27 mouse cellular contexts compared by ENCODE assay signal in the genomic region with DNA sequence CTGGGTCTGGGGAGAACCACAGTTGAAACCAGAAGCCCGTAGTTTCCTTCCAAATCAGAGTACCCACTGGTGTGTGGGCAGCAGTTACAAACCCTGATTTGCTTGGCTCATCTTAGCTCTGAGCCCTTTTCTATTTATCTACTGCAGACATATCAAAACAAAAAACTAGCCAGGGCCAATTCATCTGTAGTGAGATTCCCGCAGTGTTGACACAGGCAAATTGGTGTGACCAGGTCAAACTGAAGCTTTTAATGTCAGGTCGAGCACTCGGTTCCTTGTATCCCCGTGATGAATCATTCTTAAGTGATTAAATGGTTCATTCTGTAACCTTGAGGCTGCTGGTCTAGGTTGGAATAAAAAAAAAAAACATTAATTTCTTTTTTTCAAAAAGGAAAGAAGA. TPM values are rescaled to one million over a fixed set of nuclear protein-coding genes. Genes with fewer than 3 reads are reported as not detected.
DNase-seq lines count a peak whose midpoint lies in the region; ATAC-seq and TF ChIP-seq lines count a peak whose summit lies in the region.
"Had no signal": no experiment of that assay in that cellular context is flagged by ENCODE, and none has a peak within 500 bp of the region (broad histone marks: within the 10 kb centered on the region; RNA-seq: fewer than 3 reads in every experiment).

No protein-coding gene starts in this region.

- DNase-seq in adrenal gland, adult (ENCODE audit: inconsistent age in 2 of 2, low spot score in 1 of 2), result peak; percentile 19 to 80
- DNase-seq in adrenal gland, postnatal 4 days (ENCODE audit: low spot score in 2 of 2), result no peak
- DNase-seq in kidney, adult 2 months, result no peak
- peak; percentile 2 to 14 for DNase-seq in adrenal gland, postnatal 36 days
- peak; percentile 39 for DNase-seq in embryonic facial prominence, embryonic 11.5 days (ENCODE audit: low spot score)
- no peak for DNase-seq in heart, adult 8-10 months (ENCODE audit: low spot score)
- no peak for DNase-seq in left cerebral cortex, adult 11 months (ENCODE audit: low spot score)
- DNase-seq: gastrocnemius, adult 2 months; heart, postnatal 10 days; liver, embryonic 13.5 days; lung, postnatal 4 days; right cerebral cortex, postnatal 14 days; thymus, adult 18-20 months had no signal

- H3K9ac ChIP-seq in kidney, embryonic 16.5 days (replicated peaks; ENCODE audit: low read length), result no peak overlapping the region
- no peak overlapping the region for H3K9ac ChIP-seq in embryonic facial prominence, embryonic 11.5 days (replicated peaks; ENCODE audit: low read length)
- H3K9ac ChIP-seq: embryonic facial prominence, embryonic 12.5 days; hindbrain, embryonic 13.5 days; limb, embryonic 12.5 days; liver, embryonic 13.5 days; lung, embryonic 15.5 days; neural tube, embryonic 12.5 days; stomach, embryonic 15.5 days had no signal

- no peaks in the 10 kb centered on the region for H3K9me3 ChIP-seq in kidney, embryonic 16.5 days (ENCODE audit: low read length)
- no peaks in the 10 kb centered on the region for H3K9me3 ChIP-seq in embryonic facial prominence, embryonic 11.5 days (replicated peaks; ENCODE audit: control insufficient read depth, low read length)
- H3K9me3 ChIP-seq: embryonic facial prominence, embryonic 12.5 days; hindbrain, embryonic 13.5 days; limb, embryonic 12.5 days; liver, embryonic 13.5 days; lung, embryonic 15.5 days; midbrain, embryonic 10.5 days; neural tube, embryonic 12.5 days; stomach, embryonic 15.5 days had no signal

- WGBS in kidney, embryonic 16.5 days, result 16% methylated on average over 5 of the region's 5 CpGs
- WGBS in kidney, adult 2 months, result 14% methylated on average over 5 of the region's 5 CpGs
- WGBS in embryonic facial prominence, embryonic 11.5 days, result 25% methylated on average over 5 of the region's 5 CpGs

- no peak overlapping the region for H3K27ac ChIP-seq in kidney, embryonic 16.5 days (ENCODE audit: low read length)
- H3K27ac ChIP-seq in kidney, adult 2 months (ENCODE audit: insufficient read depth, low read depth, low read length), result no peak overlapping the region
- H3K27ac ChIP-seq in embryonic facial prominence, embryonic 11.5 days (replicated peaks; ENCODE audit: low read depth, low read length), result no peak overlapping the region
- H3K27ac ChIP-seq: embryonic facial prominence, embryonic 12.5 days; gastrocnemius, adult 2 months; hindbrain, embryonic 13.5 days; limb, embryonic 12.5 days; liver, embryonic 13.5 days; lung, embryonic 15.5 days; midbrain, embryonic 10.5 days; neural tube, embryonic 12.5 days; stomach, embryonic 15.5 days had no signal

- H3K4me1 ChIP-seq in kidney, embryonic 16.5 days (ENCODE audit: insufficient read depth, low read length), result no peaks in the 10 kb centered on the region
- H3K4me1 ChIP-seq in kidney, adult 2 months (ENCODE audit: control insufficient read depth, insufficient read depth, low read length), result no peaks in the 10 kb centered on the region
- H3K4me1 ChIP-seq in embryonic facial prominence, embryonic 11.5 days (ENCODE audit: control insufficient read depth, insufficient read depth, low read length), result no peaks in the 10 kb centered on the region
- H3K4me1 ChIP-seq: embryonic facial prominence, embryonic 12.5 days; limb, embryonic 12.5 days; liver, embryonic 13.5 days; lung, embryonic 15.5 days; neural tube, embryonic 12.5 days; stomach, embryonic 15.5 days had no signal

- no peaks in the 10 kb centered on the region for H3K36me3 ChIP-seq in kidney, embryonic 16.5 days (ENCODE audit: insufficient read depth, low read length)
- H3K36me3 ChIP-seq in kidney, adult 2 months (ENCODE audit: control insufficient read depth, insufficient read depth, low read length), result no peaks in the 10 kb centered on the region
- H3K36me3 ChIP-seq in embryonic facial prominence, embryonic 11.5 days (replicated peaks; ENCODE audit: control insufficient read depth, insufficient read depth, low read depth, low read length), result no peaks in the 10 kb centered on the region
- H3K36me3 ChIP-seq: embryonic facial prominence, embryonic 12.5 days; hindbrain, embryonic 13.5 days; limb, embryonic 12.5 days; liver, embryonic 13.5 days; lung, embryonic 15.5 days; midbrain, embryonic 10.5 days; neural tube, embryonic 12.5 days; stomach, embryonic 15.5 days had no signal

- no peaks in the 10 kb centered on the region for H3K27me3 ChIP-seq in kidney, embryonic 16.5 days (ENCODE audit: insufficient read depth, low read length)
- H3K27me3 ChIP-seq in kidney, adult 2 months (replicated peaks; ENCODE audit: control insufficient read depth, insufficient read depth, low read length), result no peaks in the 10 kb centered on the region
- H3K27me3 ChIP-seq in embryonic facial prominence, embryonic 11.5 days (ENCODE audit: control insufficient read depth, insufficient read depth, low read length), result no peaks in the 10 kb centered on the region
- H3K27me3 ChIP-seq: embryonic facial prominence, embryonic 12.5 days; hindbrain, embryonic 13.5 days; limb, embryonic 12.5 days; liver, embryonic 13.5 days; lung, embryonic 15.5 days; neural tube, embryonic 12.5 days; stomach, embryonic 15.5 days had no signal

- no peak for TF ChIP-seq CTCF in kidney, adult 2 months (conservative IDR thresholded peaks at IDR 0.05; ENCODE audit: insufficient read depth, insufficient read length, low read depth, low read length)

- H3K4me3 ChIP-seq in kidney, embryonic 16.5 days (ENCODE audit: low read length), result no peak overlapping the region; the same call in 1 of the 2 replicates
- H3K4me3 ChIP-seq in kidney, adult 2 months (ENCODE audit: insufficient read depth, low read depth, low read length), result no peak overlapping the region
- H3K4me3 ChIP-seq in embryonic facial prominence, embryonic 11.5 days (ENCODE audit: low read depth, low read length), result no peak overlapping the region
- H3K4me3 ChIP-seq: embryonic facial prominence, embryonic 12.5 days; gastrocnemius, adult 2 months; hindbrain, embryonic 13.5 days; limb, embryonic 12.5 days; liver, embryonic 13.5 days; lung, embryonic 15.5 days; midbrain, embryonic 10.5 days; neural tube, embryonic 12.5 days; stomach, embryonic 15.5 days had no signal

- no peak for ATAC-seq in kidney, embryonic 16.5 days (ENCODE audit: low FRiP score, low TSS enrichment)
- no peak for ATAC-seq in embryonic facial prominence, embryonic 11.5 days (replicated peaks; ENCODE audit: insufficient number of reproducible peaks, low FRiP score, low TSS enrichment, low read depth)
- ATAC-seq: activated CD4-positive, CD25-positive, alpha-beta regulatory T cell, adult 4 months; intestine, postnatal 0 days had no signal

- peak overlapping the region; percentile 23; the same call in 1 of the 2 replicates for H3K4me2 ChIP-seq in kidney, embryonic 16.5 days (replicated peaks; ENCODE audit: low read depth, low read length)
- H3K4me2 ChIP-seq in embryonic facial prominence, embryonic 11.5 days (ENCODE audit: low read depth, low read length), result no peak overlapping the region
- H3K4me2 ChIP-seq: embryonic facial prominence, embryonic 12.5 days; heart, embryonic 11.5 days; limb, embryonic 12.5 days; liver, embryonic 13.5 days; lung, embryonic 15.5 days; neural tube, embryonic 12.5 days; stomach, embryonic 15.5 days had no signal

- TF ChIP-seq POLR2A in kidney, adult 2 months (IDR thresholded peaks at IDR 0.05; ENCODE audit: low read depth, low read length), result no peak

RNA-seq across cellular contexts. Expression of a gene that starts 32.6 kb away (rescaled TPM):
- not detected for total RNA-seq in adrenal gland, postnatal 4 days (2021)
- polyA plus RNA-seq in kidney, embryonic 16.5 days (2015; fragmentation: Nextera tagmentation; extraction: Ambion mirVana), result 0.26 and 0.90 TPM in 2 replicates
- polyA plus RNA-seq in kidney, adult 2 months (2012; rRNA removed), result not detected in 2 replicates
- not detected for total RNA-seq in adrenal gland, postnatal 36 days (2021)
- polyA plus RNA-seq in embryonic facial prominence, embryonic 11.5 days (2014; fragmentation: Nextera tagmentation; extraction: Ambion mirVana), result 1.1 and 1.4 TPM in 2 replicates
- total RNA-seq in heart, adult 8-10 months (2022), result not detected
- total RNA-seq: ES-E14; gastrocnemius, adult 2 months; heart, postnatal 10 days had no signal
- polyA plus RNA-seq: activated CD4-positive, CD25-positive, alpha-beta regulatory T cell, adult 4 months; large intestine, adult 2 months; liver, embryonic 13.5 days; spleen, adult 2 months had no signal

Comparison
In these comparisons a context has a peak if more than half of its experiments do, and no peak if none do; other contexts are left out.
1. DNase-seq: peak in adrenal gland, adult (2 of 2), adrenal gland, postnatal 36 days (2 of 2) and embryonic facial prominence, embryonic 11.5 days (single experiment); none in adrenal gland, postnatal 4 days (0 of 2), kidney, adult 2 months (single experiment), heart, adult 8-10 months (single experiment) and left cerebral cortex, adult 11 months (single experiment).